Mouse (Mus musculus) heart, postnatal 4 days (tissue): ENCODE measurements around the gene Pgk1. TPM values are rescaled to one million over a fixed set of nuclear protein-coding genes. Genes with fewer than 3 reads are reported as not detected.

Source experiments
- DNase-seq: peaks from one replicate; pipeline ENCODE4 v3.0.0; 2021
- total RNA-seq, 2 experiments: library from RNA; stranded (reverse); gene quantifications; 2 replicates each; pipeline ENCODE4 v1.2.3; 2021

The Pgk1 gene
- total RNA-seq, 2 experiments from 2014 or later, result 670 to 689 TPM

DNA sequence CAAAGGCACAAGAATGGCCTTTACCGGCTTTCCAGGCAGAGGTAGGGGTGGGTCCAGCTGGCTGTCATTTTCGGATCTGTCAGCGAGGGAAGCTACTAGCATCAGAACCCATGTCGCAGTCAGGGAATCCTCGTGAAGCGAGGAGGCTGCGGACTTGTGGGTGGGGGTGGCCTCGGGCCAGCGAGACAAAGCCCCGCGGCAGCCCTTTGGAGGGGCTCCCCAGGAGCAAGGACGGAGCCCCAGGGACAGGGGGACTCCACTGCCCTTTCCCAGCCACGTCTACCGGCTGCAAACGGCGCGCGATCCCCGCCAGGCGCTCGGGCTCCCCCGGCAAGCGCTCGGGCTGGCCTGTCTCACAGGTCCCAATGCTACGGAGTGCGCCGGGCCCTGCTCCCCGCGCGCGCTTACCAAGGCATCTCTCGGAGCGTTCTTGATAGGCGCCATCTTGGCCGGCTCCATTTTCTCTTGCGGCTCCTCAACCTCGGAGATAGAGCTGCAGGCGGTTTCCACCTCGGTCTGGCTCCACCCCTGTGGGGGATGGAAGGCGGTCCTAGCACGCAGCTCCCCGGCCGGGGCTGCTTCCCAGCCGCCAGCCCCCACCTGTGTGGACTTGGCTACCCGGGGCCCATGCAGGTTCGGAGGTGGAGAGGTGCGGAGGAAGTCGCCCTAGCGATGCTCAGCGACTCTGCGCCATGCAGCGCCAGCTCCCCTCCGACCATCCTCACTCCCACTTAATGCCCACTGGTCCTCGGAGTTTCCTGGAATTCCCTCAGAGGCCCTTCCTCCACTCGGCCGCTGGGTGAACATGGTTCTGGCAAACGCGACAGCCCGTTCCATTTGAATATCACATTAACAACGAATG is 32.5 kb downstream of the Pgk1 start:
- peak; percentile 66 for DNase-seq

GRCm38 (mm10) chrX:106221058-106221457 is 34.2 kb downstream of the Pgk1 start, which contains the start of gene Taf9b:
Gene Taf9b (minus strand): TSS chrX:106221158.
- DNase-seq, result no peak

Other genes with a start within 250 kb of the Pgk1 start
- 10 to 100 TPM; 44.6 to 44.7 TPM for gene Magt1, start 175.2 kb upstream of the Pgk1 start, total RNA-seq
- gene Cox7b, start 171.4 kb upstream of the Pgk1 start, total RNA-seq, result 1,000 to 10,000 TPM; 1,187 to 1,211 TPM
- gene Atp7a, start 159.8 kb upstream of the Pgk1 start, total RNA-seq, result 10 to 100 TPM; 13.1 to 15.0 TPM
- under 1 TPM; 0.70 to 0.91 TPM for gene Tlr13, start 43.9 kb upstream of the Pgk1 start, total RNA-seq
- 10 to 100 TPM; 15.1 to 18.3 TPM for gene Taf9b, start 34.1 kb downstream of the Pgk1 start, total RNA-seq
- gene Fnd3c2, start 68.3 kb downstream of the Pgk1 start, total RNA-seq, result not detected